Mouse (Mus musculus) testis, adult 2 months (tissue): ENCODE measurements around the gene Bmp8b.

Experiments
- CTCF ChIP-seq: fragments of 200-500 bp; IDR thresholded peaks from 2 replicates; pipeline ENCODE4 v1.5.1; 2012; ENCODE audit warnings: low read depth, mild to moderate bottlenecking, inconsistent platforms, low read length, moderate library complexity; ENCODE audit not compliant: control insufficient read depth, insufficient read depth, insufficient replicate concordance
- POLR2A ChIP-seq: fragments of 200-500 bp; IDR thresholded peaks from 2 replicates; pipeline ENCODE4 v1.6.1; 2012; ENCODE audit warnings: low read depth, mild to moderate bottlenecking, inconsistent platforms, low read length, moderate library complexity; ENCODE audit not compliant: control insufficient read depth

GRCm38 (mm10) chr4:123061744-123062143 is 43.2 kb upstream of the Bmp8b start:
- TF ChIP-seq CTCF (no peak), POLR2A (no peak)
